Mouse (Mus musculus): Measurements from ENCODE around the gene Zscan26.
"Not testable (repeated sequence)": the region's sequence is repeated elsewhere in the genome, so short reads cannot be mapped to it uniquely, and the experiment has no call there.

Zscan26 gene

GRCm38 (mm10) chr13:21453449-21453848 is at the start of gene Zscan26:
Gene Zscan26 (minus strand): TSS chr13:21453730.
- DNase-seq: peak; percentile 84 to 86

- no peak for DNase-seq
These were observed 48.8 kb upstream of the Zscan26 start for GRCm38 (mm10) chr13:21502296-21502695.

GRCm38 (mm10) chr13:21501182-21501581 is 47.7 kb upstream of the Zscan26 start, which contains the start of gene Gm11273:
Gene Gm11273 (minus strand): TSS chr13:21501418.
- DNase-seq: not testable (repeated sequence)

GRCm38 (mm10) chr13:21495080-21495479 is 41.5 kb upstream of the Zscan26 start, which contains the start of gene AK157302:
Gene AK157302 (plus strand): TSS chr13:21495223.
- DNase-seq: peak; percentile 19 to 27

- DNase-seq: no peak
These were observed 39.3 kb upstream of the Zscan26 start for GRCm38 (mm10) chr13:21492847-21493246.

- no peak for DNase-seq
These were observed 33.4 kb upstream of the Zscan26 start for GRCm38 (mm10) chr13:21486881-21487280.

- peak; percentile 76 to 86 for DNase-seq
These were observed 25.5 kb upstream of the Zscan26 start, which contains the start of the genes Zkscan4 and Gm10065 for GRCm38 (mm10) chr13:21478759-21479670. Gene Zkscan4 (plus strand): TSS chr13:21478907. Gene Gm10065 (minus strand): TSS chr13:21479441.

GRCm38 (mm10) chr13:21472427-21472826 is 18.9 kb upstream of the Zscan26 start:
- DNase-seq: no peak

- no peak for DNase-seq
These were observed 15.6 kb upstream of the Zscan26 start for GRCm38 (mm10) chr13:21469097-21469496.

GRCm38 (mm10) chr13:21468061-21469019 is 14.8 kb upstream of the Zscan26 start, which contains the start of gene Nkapl:
Gene Nkapl (minus strand): TSS chr13:21468509.
- DNase-seq: peak; percentile 84 to 86

GRCm38 (mm10) chr13:21467336-21467735 is 13.8 kb upstream of the Zscan26 start:
- DNase-seq: no peak

- not testable (repeated sequence) for DNase-seq
These were observed 9.0 kb upstream of the Zscan26 start for GRCm38 (mm10) chr13:21462516-21462915.

GRCm38 (mm10) chr13:21456347-21456746 is 2.8 kb upstream of the Zscan26 start:
- no peak for DNase-seq

GRCm38 (mm10) chr13:21454133-21454532 is 603 bp upstream of the Zscan26 start:
- DNase-seq: no peak

- no peak for DNase-seq
These were observed 488 bp downstream of the Zscan26 start for GRCm38 (mm10) chr13:21453042-21453441.

GRCm38 (mm10) chr13:21447856-21448614 is 5.5 kb downstream of the Zscan26 start:
- DNase-seq: no peak

GRCm38 (mm10) chr13:21446796-21447195 is 6.7 kb downstream of the Zscan26 start:
- no peak for DNase-seq

- DNase-seq: no peak
These were observed 12.3 kb downstream of the Zscan26 start for GRCm38 (mm10) chr13:21441207-21441572.

GRCm38 (mm10) chr13:21440503-21441206 is 12.9 kb downstream of the Zscan26 start, which contains the start of gene Pgbd1:
Gene Pgbd1 (minus strand): TSS chr13:21441058.
- peak; percentile 77 to 79 for DNase-seq

GRCm38 (mm10) chr13:21435476-21435875 is 18.1 kb downstream of the Zscan26 start:
- DNase-seq: no peak

- no peak for DNase-seq
These were observed 25.9 kb downstream of the Zscan26 start for GRCm38 (mm10) chr13:21427631-21428030.

Measured in cerebellum, postnatal 36 days (tissue).